Mouse (Mus musculus): ENCODE data around the gene Sinhcaf.

DNA sequence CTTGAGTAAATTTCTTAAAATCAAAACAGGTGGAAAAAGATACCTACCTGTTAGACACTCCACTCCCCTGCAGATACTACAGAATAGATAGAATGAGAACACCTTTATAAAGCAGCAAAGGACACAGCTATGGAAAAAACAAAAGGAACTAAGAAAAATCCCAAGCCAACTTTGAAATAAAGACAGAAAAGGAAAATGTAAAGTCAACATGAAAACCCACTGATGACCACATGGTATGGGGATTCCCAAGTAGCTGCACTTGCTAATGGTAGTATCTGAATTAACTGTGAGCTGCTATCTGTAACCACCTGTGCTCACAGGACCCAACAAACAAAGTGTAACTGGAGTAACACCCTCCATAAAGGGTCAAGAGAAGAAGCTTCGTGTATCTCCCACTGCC lies 8.6 kb downstream of the Sinhcaf start:
- TF ChIP-seq CTCF (IDR thresholded peaks at IDR 0.05; ENCODE audit: insufficient read depth, low read depth, low read length) (no peak), POLR2A (IDR thresholded peaks at IDR 0.05; ENCODE audit: insufficient read depth, low read depth, low read length) (no peak)
